10 mouse cellular contexts compared by ENCODE assay signal in the genomic region with DNA sequence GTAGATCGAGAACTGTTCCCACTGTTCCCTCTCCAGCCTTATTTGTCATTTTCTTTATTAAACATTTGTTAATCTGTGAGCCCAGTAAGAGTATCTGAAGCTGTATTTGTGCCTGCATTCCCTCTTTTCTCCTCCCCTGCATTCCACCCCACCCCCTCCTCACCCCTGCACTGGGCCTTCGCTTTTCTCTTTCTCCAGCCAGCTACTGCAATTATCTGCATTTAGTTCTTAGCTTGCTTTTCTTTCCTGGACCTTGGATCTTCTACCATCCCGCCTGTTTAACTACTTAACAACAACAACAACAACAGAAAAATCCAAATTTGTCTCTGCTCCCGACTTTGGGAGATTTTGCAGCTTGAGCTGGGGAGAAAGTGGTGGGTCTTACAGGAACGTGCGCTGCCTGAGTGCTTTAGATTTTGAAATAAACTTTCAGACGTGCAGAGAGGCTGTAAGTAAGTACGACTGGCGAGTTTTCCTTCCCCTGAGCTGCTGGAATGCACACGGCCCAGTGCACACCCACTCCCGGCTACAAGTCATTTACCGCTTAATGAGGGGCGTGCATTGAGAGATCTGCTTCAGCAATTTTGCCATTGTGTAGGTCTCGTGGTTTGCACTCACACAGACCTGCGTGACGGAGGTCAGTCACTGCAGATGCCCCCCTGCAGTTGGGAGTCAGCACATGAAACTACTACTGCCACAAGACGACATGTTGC. TPM values are rescaled to one million over a fixed set of nuclear protein-coding genes. Genes with fewer than 3 reads are reported as not detected.
A peak's percentile ranks its signal among the peaks of the same experiment; 100 is the strongest.
DNase-seq lines count a peak whose midpoint lies in the region; ATAC-seq and TF ChIP-seq lines count a peak whose summit lies in the region.
"Had no signal": no experiment of that assay in that cellular context is flagged by ENCODE, and none has a peak within 500 bp of the region (broad histone marks: within the 10 kb centered on the region; RNA-seq: fewer than 3 reads in every experiment).

No protein-coding gene starts in this region.

- no peak for TF ChIP-seq POLR2A in brain, embryonic 14.5 days (IDR thresholded peaks at IDR 0.05; ENCODE audit: borderline replicate concordance, extremely low read depth, insufficient read depth, insufficient read length, poor library complexity, severe bottlenecking)
- TF ChIP-seq POLR2A in cerebellum, adult 2 months (IDR thresholded peaks at IDR 0.05; ENCODE audit: borderline replicate concordance, insufficient read depth, low read length) = no peak

- H3K4me1 ChIP-seq in embryonic facial prominence, embryonic 13.5 days = peaks cover 16% of the 10 kb centered on the region
- peaks cover 17% of the 10 kb centered on the region for H3K4me1 ChIP-seq in midbrain, embryonic 12.5 days
- no peaks in the 10 kb centered on the region; the same call in 1 of the 2 replicates for H3K4me1 ChIP-seq in cerebellum, adult 2 months (ENCODE audit: control insufficient read depth, insufficient read depth, low read length)

- H3K36me3 ChIP-seq in embryonic facial prominence, embryonic 13.5 days = no peaks in the 10 kb centered on the region
- peaks cover 8% of the 10 kb centered on the region; the same call in 1 of the 2 replicates for H3K36me3 ChIP-seq in midbrain, embryonic 12.5 days

- H3K4me3 ChIP-seq in embryonic facial prominence, embryonic 13.5 days = no peak overlapping the region
- H3K4me3 ChIP-seq in midbrain, embryonic 12.5 days = no peak overlapping the region
- no peak overlapping the region for H3K4me3 ChIP-seq in cerebellum, adult 2 months (replicated peaks; ENCODE audit: insufficient read depth, low read depth, low read length)

- no peak for TF ChIP-seq CTCF in brain, embryonic 14.5 days (IDR thresholded peaks at IDR 0.05; ENCODE audit: borderline replicate concordance, extremely low read depth, insufficient read depth, insufficient read length)
- no peak for TF ChIP-seq CTCF in cerebellum, adult 2 months (IDR thresholded peaks at IDR 0.05; ENCODE audit: borderline replicate concordance, insufficient read depth, low read depth, low read length)

- DNase-seq in brain, embryonic 14.5 days (ENCODE audit: low read depth) = peak; percentile 85
- peak; percentile 27 for DNase-seq in kidney, adult 11 months
- DNase-seq in urinary bladder, postnatal 36 days (ENCODE audit: low spot score in 2 of 2) = no peak
- DNase-seq in left cerebral cortex, postnatal 4 days = no peak
- no peak for DNase-seq in cerebellum, adult 2 months
- DNase-seq in gastrocnemius, postnatal 10 days = no peak
- DNase-seq: cerebellum, adult 11 months; right cerebral cortex, postnatal 25 days had no signal

- H3K27me3 ChIP-seq in embryonic facial prominence, embryonic 13.5 days = no peaks in the 10 kb centered on the region
- H3K27me3 ChIP-seq in midbrain, embryonic 12.5 days = no peaks in the 10 kb centered on the region
- no peaks in the 10 kb centered on the region for H3K27me3 ChIP-seq in cerebellum, adult 2 months (ENCODE audit: control insufficient read depth, insufficient read depth, low read length)

- 28% methylated on average over 17 of the region's 17 CpGs for WGBS in embryonic facial prominence, embryonic 13.5 days
- 12% methylated on average over 17 of the region's 17 CpGs for WGBS in midbrain, embryonic 12.5 days
- 51% methylated on average over 17 of the region's 17 CpGs for WGBS in cerebellum, adult 2 months

- H3K27ac ChIP-seq in embryonic facial prominence, embryonic 13.5 days = peak overlapping the region; percentile 71
- H3K27ac ChIP-seq in midbrain, embryonic 12.5 days (replicated peaks) = 0 out of 2 replicates have a peak overlapping the region, but pooled peaks have one; percentile 46
- H3K27ac ChIP-seq in cerebellum, adult 2 months (ENCODE audit: insufficient read depth, low read length) = no peak overlapping the region

- H3K9me3 ChIP-seq in embryonic facial prominence, embryonic 13.5 days = no peaks in the 10 kb centered on the region
- H3K9me3 ChIP-seq in midbrain, embryonic 12.5 days = no peaks in the 10 kb centered on the region

- 0 out of 2 replicates have a peak, but pooled peaks have one; percentile 56 for ATAC-seq in embryonic facial prominence, embryonic 13.5 days (ENCODE audit: insufficient number of reproducible peaks, insufficient read depth, low FRiP score, low TSS enrichment, low read depth)
- ATAC-seq in midbrain, embryonic 12.5 days (ENCODE audit: low FRiP score, low read depth) = peak; percentile 65; the same call in 1 of the 2 replicates

- intact Hi-C loops in left cerebral cortex, postnatal 4 days (cut with DNase I) = no loop called here

- peak overlapping the region; percentile 41 for H3K4me2 ChIP-seq in embryonic facial prominence, embryonic 13.5 days
- H3K4me2 ChIP-seq in midbrain, embryonic 12.5 days (replicated peaks) = peak overlapping the region; percentile 19; the same call in 1 of the 2 replicates

- H3K9ac ChIP-seq in embryonic facial prominence, embryonic 13.5 days = peak overlapping the region; percentile 37; the same call in 1 of the 2 replicates
- H3K9ac ChIP-seq in midbrain, embryonic 12.5 days (replicated peaks) = 0 out of 2 replicates have a peak overlapping the region, but pooled peaks have one; percentile 15

RNA-seq across cellular contexts. Expression of a gene that starts 13.5 kb away (rescaled TPM):
- polyA plus RNA-seq in brain, embryonic 14.5 days (2012; rRNA removed) = 9.5 and 10.3 TPM in 2 replicates
- polyA plus RNA-seq in embryonic facial prominence, embryonic 13.5 days (2015; fragmentation: Nextera tagmentation; extraction: Ambion mirVana) = 13.4 and 14.1 TPM in 2 replicates
- 12.2 and 14.7 TPM in 2 replicates for polyA plus RNA-seq in midbrain, embryonic 12.5 days (2016; fragmentation: Nextera tagmentation; extraction: Ambion mirVana)
- total RNA-seq in left cerebral cortex, postnatal 4 days (2021) = 10 to 100 TPM; 23.1 to 24.6 TPM
- 7.9 and 8.5 TPM in 2 replicates for polyA plus RNA-seq in cerebellum, adult 2 months (2012; rRNA removed)
- 1 to 10 TPM; 5.9 TPM for total RNA-seq in gastrocnemius, postnatal 10 days (2021)

Comparison
In these comparisons a context has a peak if more than half of its experiments do, and no peak if none do; other contexts are left out.
1. DNase-seq: peak in brain, embryonic 14.5 days (single experiment) and kidney, adult 11 months (single experiment); none in urinary bladder, postnatal 36 days (0 of 2), left cerebral cortex, postnatal 4 days (single experiment), cerebellum, adult 2 months (0 of 2) and gastrocnemius, postnatal 10 days (single experiment).